Mouse (Mus musculus): Measurements from ENCODE around the gene Adamts9.

Gene Adamts9

DNA sequence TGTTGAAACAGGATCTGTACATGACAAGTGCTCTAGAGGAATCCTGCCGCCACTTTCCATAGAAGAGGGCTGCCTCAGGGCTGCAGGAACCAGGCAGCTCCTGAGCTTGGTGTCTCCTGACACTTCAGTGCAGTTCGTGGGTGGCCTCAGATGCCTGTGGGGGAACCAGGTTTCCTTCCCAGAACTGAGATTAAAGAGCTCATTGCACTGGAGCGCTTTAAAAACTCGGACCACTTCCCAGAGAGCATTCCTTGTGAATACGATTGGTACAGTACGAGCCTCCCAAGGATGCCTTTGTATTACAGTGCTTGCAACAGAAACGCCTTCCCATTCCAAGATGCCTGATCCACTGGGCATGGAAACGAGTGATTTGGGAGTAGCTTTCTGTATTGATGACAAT is 18.8 kb downstream of the Adamts9 start:
- DNase-seq (ENCODE audit: low spot score) = no peak

DNA sequence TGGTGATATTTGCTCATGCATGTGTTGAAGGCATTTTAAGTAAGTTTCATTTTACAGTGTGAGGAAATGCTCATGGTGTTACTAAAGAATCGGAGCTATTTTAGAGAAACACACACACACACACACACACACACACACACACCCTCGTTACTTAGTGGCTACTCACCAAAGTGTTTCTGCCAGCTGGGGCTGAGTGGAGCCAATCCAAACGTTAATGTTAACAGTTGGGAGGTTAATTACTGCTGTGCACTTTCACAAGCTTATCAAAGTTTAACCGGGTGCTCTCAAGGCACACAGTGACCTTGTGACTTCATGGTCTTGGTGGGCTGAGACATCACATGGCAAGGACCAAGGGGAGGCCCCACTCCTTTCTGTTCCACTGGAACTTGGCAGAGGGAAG is 21.4 kb downstream of the Adamts9 start:
- DNase-seq (ENCODE audit: low spot score) = peak; percentile 18

DNA sequence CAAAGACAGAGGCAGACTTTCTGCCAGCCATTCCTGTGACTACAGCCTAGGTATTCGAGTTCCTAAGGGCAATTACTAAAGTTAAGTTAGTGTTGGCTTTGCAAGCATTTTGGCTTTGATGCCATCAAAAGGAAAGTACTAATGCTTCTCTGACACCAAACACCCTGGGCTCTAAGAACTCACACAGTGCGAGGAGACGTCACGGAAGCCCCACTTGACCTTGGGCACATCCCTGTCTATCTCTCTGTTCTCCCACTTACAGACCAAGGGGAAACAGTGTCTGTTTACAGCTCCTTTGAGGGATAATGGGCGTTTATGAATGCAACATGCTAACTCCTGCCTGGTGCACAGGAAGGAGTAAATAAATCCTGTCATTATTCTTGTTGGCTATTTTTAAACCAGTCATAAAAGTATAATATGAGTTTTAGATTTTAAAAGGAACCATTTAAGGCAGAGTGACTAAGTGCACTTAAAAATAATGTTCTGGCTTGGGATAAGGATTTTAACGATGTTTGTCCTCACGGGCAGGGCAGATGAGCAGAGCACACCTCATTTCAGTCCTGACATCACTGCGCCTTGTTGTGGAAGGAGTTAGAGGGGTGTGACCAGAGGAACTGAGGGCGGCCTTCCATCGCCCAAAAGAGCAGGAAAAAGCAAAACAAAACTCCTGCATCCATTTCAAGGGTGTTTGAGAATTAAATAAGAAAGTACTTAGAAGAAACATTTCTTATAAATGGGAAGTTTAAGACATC is 22.2 kb downstream of the Adamts9 start:
- DNase-seq (ENCODE audit: low spot score) = no peak

DNA sequence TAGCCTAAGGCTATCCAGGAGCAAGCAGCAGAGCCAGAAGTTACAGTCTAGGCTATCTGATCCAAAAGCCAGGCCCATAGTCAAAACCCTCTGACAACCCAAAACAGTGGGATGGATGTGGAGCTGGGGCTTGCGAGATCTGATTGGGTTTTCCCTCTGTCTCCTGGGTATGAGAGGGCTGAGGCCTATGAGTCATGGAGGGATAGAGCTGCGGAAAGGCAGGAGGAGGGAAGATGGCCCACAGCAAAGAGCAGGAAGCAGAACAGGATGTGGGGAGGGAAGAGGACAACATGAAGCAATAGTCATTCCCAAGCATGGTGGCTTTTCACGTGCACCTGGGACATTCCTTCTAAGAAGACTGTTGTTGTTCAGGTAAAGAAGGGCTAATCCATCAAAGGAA is 32.7 kb downstream of the Adamts9 start:
- DNase-seq (ENCODE audit: low spot score) = no peak

DNA sequence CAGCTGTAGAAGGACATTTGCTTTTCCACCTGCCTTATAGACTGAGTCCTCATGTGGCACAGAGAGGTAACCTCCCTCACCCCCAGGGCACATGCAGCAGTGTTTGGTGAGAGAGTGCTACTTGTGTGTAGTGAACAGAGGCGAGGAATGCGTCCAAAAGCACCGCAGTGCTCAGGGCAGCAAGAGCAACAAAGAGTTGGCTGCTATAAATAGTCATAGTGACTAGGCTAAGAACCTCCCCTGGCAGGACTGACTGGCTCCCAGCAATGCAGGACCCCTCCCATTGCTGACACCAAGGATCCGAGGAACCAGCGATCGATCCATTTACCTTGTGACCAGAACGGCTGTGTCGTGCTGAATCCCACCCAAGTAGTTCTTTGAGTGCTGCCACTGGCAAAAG is 33.9 kb downstream of the Adamts9 start:
- DNase-seq (ENCODE audit: low spot score) = no peak

DNA sequence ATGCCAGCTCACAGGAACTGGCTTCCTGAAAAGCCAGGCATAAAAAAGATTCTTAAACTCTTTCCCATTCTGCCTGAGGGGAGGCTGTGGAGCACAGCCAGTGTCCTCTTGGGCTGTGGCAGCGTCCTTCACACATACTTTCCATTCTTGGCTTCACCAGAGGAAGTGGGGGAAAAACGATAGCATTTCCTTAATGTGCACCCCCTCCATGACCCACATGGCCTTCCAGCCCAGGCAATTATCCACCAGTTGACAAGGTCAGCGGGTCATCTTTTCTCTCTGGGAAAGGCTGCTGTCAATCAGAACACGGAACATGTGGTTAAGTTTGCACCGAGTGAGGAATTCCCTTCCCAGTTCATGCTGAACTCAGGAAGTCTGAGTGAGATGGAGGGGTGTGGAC is 37.4 kb downstream of the Adamts9 start:
- no peak for DNase-seq (ENCODE audit: low spot score)

DNA sequence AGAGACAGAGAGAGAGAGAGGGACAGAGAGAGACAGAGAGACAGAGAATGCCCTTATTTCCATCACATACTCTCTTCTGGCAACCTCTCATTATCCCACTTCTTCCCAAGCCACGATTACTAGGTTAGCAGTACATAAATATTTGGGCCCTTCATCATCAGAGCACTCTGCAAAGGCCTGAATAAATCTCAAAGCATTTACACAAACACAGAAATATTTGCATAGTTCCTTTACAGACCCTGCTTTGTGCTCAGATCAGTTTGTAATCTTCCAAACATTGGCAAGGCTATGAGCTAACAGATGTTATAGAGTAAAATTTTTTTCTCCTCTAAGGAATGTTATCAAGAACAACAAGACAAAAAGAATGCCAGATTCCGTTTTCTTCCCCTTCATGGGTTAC is 38.8 kb downstream of the Adamts9 start:
- no peak for DNase-seq (ENCODE audit: low spot score)

DNA sequence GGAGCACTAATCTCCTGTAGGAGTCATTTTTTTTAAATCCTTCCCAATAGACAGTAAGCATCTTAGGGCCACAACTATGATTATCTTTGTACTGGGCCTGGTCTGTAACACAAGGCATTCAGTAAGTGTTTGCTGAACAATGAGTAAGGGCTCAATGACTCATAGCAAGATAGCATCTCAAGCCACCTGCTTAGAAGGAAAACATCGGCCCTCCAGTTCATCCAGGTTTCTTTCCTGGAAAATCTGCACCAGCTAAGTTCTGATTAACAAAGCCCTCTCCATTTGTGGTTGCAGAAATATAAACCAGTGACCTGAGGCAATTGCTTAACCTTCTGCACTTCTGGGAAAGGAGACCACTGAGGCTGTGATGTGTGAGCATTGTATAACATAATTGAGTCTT is 39.3 kb downstream of the Adamts9 start:
- DNase-seq (ENCODE audit: low spot score) = no peak

DNA sequence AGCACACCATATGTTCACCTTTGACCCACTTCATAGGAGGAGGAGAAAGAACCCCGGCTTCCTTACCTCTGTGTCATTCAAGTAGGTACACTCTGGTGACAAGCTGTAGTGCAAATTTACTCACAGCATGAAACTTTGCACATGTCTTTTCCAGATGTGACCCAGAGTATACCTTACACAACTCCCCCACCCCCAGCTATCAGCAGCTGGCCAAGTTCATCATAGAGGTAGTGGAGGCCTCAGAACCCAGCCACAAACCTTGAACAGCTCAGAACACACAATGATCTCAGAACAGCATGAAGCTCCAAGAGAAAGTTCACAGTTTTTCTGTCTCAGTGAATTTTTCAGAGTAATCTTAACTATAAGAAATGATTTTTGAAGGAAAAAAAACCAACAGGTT is 51.8 kb downstream of the Adamts9 start:
- no peak for DNase-seq (ENCODE audit: low spot score)

DNA sequence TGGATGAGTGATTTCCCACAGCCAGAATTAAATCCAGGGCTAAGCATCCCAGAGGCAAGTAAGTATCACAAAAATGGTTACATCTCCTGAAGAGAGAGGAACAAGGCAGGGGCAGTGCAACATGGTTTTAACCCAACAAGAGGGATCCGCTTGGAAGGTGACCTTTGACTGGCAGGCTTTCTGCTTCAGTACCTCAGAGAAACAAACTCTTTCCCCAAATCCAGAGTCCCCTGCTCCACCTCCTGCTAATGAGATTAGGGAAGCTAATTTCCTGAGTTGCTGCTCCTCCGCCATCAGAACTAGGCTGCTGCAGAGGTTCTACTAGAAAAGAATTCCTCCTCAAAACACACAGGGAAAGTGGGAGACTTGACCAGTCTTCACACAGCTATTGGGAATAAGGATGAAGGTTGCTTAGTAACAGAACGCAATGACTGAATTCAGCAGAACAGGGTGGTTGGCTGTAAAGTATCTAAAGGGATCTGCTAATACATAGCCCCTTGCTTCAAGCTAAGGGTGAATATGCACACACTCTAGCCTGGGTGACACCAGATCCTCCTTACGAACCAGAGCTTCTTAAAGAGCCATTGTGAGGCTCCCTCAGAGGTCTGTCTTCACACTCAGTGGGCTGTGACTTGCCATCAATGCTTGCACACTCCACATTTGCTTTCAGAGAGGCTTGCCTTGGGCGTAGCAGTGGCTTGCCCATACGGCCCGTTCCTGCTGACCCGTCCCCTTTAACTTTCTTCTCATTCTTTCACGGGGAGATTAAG is 60.0 kb downstream of the Adamts9 start:
- DNase-seq (ENCODE audit: low spot score) = no peak

DNA sequence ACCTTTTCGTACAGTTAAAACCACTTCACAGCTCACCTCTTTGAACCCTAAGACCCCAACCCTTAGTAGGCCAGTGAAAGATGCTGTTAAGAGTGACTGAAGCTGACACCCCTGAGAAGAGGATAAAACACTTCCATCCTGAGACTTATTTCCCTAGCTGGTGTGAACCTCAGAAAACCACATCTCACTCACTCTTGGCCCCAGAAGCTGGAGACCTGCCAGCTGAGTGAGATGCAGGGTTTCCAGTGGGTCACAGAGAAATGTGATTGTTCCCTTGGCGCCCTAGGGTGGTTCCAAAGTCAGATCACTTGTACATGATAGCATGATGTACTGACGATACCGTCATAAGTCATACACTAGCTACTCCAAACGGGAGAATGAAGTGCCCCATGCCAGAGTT is 60.8 kb downstream of the Adamts9 start:
- no peak for DNase-seq (ENCODE audit: low spot score)

DNA sequence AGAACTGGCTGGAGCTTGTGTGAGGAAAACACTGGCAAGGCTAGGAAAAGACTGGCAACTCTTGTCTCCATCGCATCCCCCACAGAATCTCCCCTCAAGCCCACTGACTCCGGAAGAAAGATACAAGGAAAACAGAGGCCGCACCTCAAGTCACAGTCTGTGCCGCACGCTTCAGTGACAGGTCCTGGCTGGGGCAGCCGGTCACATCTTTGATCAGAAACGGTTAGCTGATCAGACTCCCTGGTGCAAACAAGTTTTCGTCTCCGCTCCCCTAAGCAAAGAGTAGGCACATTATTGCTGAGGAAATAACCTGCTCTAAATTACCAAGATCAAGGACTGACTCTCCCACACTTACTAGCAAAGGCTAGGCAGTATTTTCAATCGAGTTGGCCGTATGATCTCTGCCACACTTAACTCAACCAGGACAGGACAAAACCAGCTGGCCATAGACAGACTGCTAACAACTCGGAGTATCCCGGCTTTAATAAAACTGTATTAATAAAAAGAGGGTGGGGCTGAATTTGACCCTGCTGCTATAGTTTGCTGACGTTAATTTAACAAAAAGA is 63.5 kb downstream of the Adamts9 start:
- no peak for DNase-seq (ENCODE audit: low spot score)

DNA sequence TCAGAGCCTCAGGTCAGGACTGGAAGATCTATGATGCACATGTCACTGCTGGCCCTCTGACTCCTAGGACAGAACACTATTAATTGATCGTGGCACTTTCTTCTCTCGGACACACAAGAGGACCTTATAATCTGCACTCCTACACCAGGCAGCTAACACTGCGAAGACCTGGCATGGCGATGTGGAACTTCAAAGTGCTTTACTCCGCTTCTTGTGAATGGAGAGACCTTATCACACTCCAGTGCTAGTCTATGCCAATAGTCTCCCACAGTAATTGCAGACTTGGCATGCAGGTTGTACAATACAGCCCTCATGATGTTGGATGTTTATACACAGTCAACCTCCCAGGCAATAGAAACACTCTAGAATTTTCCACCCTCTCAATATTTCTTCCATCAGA is 64.5 kb downstream of the Adamts9 start:
- no peak for DNase-seq (ENCODE audit: low spot score)

DNA sequence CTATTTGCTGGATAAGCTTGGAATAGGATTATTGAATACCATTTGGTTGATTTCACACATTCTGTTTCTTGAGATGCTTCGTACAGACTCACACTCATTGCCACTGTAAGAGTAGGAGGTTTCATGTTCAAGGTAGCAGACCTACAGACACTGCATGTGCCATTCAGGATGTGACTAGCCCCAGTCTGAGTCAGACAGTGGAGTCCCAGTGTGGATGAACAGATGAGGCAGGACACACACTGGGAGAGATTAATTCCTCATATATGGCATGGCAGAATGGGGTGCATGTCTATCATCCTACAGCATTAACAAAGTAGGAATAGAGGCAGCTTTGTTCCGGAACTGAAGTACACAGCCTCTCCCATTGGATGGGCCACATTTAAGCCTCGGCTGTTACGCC is 66.1 kb downstream of the Adamts9 start:
- no peak for DNase-seq (ENCODE audit: low spot score)

DNA sequence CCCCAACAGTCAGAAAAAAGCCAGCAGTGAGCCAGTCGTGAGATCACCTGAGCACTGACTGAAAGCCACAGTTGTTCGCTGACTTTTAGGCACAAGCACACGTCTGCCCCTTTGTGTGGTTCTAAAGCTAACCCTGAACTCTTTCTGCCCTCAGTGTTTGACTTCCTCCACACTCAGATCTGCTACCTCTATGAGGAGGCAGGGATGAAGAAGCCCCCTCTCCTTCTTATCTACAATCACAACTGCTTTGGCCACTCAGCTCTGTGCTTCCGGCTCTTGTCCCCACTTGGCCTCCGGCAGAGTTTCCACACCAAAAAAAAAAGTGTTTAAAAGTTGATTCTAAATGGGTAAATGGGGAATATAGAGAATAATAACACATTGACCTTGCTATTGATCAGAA is 67.2 kb downstream of the Adamts9 start:
- no peak for DNase-seq (ENCODE audit: low spot score)

DNA sequence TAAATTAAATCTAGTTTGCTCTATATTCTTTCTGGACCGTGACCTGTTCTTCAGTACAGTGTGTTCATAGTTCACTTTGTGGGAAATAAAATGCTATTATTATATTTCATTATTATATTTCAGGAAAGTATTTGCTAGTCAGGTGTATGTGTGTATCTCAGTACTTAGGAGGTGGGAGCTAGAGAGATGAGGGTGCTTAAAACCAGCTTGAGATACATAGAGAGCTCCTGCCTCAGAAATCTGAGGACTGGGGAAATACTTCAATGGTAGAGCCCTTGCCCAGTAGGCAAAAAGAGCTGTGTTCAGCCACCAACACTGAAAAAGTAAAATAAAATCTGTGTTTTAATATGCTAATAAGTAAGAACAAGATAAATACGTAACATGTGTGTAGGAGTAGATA is 68.0 kb downstream of the Adamts9 start:
- DNase-seq (ENCODE audit: low spot score) = no peak

DNA sequence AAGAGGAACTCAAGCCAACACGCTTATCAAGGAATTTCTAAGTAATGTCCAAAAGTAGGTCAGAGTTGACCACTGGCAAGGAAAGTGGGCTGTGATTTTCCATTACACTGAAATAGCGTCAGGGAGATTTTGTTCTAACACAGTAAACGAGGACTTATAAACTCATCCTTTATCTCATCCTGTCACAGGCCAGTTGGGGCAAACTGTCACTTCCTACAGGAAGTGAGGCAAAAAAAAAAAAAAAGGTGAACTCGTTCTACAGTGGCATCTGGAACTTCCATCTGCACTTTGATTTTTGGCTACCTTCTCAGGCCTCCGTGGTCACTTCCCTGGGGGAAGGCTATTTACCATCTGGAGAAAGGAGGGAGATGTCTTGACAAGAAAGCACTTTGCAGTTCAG is 68.4 kb downstream of the Adamts9 start:
- DNase-seq (ENCODE audit: low spot score) = no peak

DNA sequence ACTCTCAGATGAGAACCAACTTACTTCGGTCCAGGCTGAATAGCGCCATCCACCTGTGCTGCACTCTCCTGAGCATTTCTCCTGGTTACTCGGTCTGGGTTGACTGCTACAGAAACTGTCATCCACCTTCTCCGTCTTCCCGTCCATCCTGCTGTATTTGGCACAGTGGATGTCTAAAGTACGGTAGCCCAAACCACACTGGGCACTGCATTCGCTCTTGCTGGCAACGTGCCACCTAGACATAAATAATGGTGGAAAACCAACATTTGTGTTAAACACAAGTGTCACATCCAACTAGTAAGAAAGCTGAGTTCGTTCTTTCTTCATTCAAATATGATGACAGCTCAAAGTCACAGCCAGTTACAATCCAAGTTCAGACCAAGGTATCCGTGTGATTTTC is 70.5 kb downstream of the Adamts9 start:
- no peak for DNase-seq (ENCODE audit: low spot score)

DNA sequence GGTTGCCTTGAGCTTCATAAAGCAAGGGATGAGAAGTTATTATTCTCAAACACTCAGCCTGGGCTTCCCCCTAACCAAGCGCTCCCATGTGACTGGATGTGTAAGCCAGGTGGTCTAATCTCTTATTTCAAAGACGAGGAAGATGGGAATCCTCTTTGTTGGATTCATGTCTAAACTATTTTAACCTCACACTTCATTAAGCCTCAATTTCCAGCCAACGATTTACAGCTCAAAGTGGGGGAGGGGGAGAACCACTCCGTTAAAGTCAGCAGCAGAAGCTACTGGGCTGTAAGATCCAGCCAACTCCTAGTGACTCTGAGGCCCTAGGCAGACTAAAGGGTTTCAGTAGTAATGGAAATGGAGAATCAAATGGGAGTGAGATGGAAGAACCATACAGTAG is 71.5 kb downstream of the Adamts9 start:
- DNase-seq (ENCODE audit: low spot score) = no peak

DNA sequence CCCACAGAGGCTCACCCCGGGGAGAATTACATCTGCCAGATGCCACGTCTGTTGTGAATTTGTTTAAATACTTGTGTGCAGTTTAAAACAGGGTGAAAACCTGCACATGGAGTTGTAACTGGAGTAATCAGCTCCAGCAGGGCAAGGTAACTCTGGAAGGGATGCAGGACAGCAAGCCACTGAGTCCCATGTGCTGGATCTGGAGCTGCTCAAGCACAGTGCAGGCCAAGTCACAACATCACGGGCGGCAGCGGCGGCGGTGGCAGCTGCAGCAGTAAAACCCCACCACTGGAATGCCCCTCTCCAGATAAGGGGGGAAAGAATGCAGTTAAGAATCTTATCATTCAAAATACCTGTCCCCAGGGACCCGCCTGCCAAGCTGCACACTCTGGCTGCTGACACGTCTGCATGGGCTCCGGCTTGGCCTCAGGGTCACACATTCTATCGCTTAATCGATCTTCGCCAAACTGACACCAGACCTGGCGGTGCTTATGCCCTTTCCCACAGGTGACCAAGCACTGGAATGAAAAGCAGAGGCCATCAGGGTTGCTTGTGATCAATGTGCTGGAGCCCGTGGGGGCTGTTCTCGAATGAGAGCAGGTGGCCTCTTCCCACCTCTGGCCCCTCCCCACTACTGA is 73.6 kb downstream of the Adamts9 start:
- DNase-seq (ENCODE audit: low spot score) = no peak

DNA sequence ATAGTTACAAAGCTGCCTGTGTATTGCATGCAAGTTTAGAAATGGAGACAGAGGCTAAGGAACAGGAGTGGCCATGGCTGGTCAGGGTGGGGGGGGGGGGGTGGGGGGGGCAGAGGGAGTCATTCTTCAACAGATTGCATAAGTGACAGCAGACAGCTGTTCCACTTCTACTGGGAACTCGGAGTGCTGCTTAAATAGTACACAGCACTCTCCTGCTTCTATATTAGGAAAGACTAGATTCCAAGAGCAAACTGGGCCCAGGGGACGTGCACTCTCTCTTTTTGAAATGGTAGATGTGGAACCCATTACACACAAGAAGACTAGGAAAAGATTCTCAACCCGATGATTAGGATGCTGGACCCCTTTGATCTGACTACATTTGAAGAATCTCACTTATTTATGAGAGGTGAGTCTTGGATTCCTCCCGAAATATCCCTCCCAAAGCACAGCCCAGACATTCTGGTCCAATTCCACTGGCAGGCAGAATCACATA is 74.2 kb downstream of the Adamts9 start, which contains the start of gene Gm15737:
TSS of gene Gm15737 (plus strand) at position 269 of the 493 bp plus-strand sequence.
- DNase-seq (ENCODE audit: low spot score) = no peak

DNA sequence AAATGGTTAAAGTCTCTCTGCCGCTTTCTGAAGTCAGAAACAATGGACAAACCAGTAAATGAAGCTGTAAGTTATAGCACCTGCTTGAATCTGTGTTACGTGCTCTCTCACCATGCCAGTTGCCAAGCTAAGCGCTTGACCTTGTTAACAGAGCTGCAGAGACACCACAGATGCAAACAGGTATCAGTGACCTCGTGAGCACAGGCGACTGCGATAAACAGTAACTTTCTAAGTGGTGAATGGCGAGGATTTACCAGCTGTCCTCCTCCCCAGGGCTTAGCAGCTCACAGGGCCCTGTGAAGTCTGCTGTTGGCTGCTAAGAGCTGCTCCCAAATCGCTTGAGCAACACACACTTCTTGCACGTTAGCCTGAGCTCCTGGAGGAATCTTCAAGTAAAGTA is 80.7 kb downstream of the Adamts9 start:
- DNase-seq (ENCODE audit: low spot score) = no peak
